Mouse (Mus musculus): Measurements from ENCODE around the gene Slc51a.

Gene Slc51a

GRCm38 (mm10) chr16:32427506-32427905 lies 60.2 kb downstream of the Slc51a start:
- DNase-seq = no peak

Measured in cerebellum, postnatal 36 days (tissue).